ENCODE assay signal across 21 mouse cellular contexts in the genomic region with DNA sequence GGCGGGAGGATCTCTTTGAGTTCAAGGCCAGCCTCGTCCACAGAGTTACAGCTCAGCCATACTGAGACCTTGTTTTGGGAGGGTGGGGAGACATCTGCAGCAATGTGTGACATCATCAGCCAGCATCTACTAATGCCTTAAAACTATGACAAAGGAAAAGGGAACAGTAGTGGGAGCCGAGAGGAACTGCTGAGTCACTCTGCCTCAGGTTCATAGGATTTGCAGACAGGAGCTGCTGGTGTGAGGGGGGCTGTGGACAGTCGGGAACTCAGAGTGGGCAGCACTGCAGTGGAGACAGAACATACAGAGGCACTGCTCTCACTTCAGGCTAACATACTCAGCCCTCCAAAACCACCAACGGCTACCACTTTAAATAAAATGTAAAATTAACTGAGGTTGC.
DNase-seq lines count a peak whose midpoint lies in the region; ATAC-seq and TF ChIP-seq lines count a peak whose summit lies in the region.
"Had no signal": no experiment of that assay in that cellular context is flagged by ENCODE, and none has a peak within 500 bp of the region (broad histone marks: within the 10 kb centered on the region; RNA-seq: fewer than 3 reads in every experiment).

No protein-coding gene starts in this region.

- no peak for TF ChIP-seq CTCF in bone marrow macrophage, adult 2 months (IDR thresholded peaks at IDR 0.05; ENCODE audit: low read depth, low read length)

- H3K4me1 ChIP-seq in bone marrow macrophage, adult 2 months (ENCODE audit: control insufficient read depth, insufficient read depth, low read length): peaks cover 11% of the 10 kb centered on the region
- H3K4me1 ChIP-seq in hindbrain, embryonic 11.5 days (replicated peaks; ENCODE audit: control insufficient read depth, insufficient read depth, low read length): no peaks in the 10 kb centered on the region
- no peaks in the 10 kb centered on the region for H3K4me1 ChIP-seq in forebrain, embryonic 15.5 days
- H3K4me1 ChIP-seq: forebrain, embryonic 12.5 days; hindbrain, embryonic 12.5 days had no signal

- H3K4me2 ChIP-seq in hindbrain, embryonic 11.5 days (replicated peaks; ENCODE audit: low read depth, low read length): no peak overlapping the region
- H3K4me2 ChIP-seq in forebrain, embryonic 15.5 days (replicated peaks): no peak overlapping the region
- H3K4me2 ChIP-seq: embryonic facial prominence, embryonic 13.5 days; forebrain, embryonic 12.5 days; hindbrain, embryonic 12.5 days had no signal

- ATAC-seq in hematopoietic stem cell, adult 5-6 weeks (replicated peaks in 1 of 2; ENCODE audit: insufficient read depth in 1 of 2, low FRiP score in 2 of 2, low TSS enrichment in 1 of 2, low read depth in 1 of 2, poor library complexity in 2 of 2, severe bottlenecking in 2 of 2): peak; percentile 36 to 58; a peak in 3 of 4 replicates
- no peak for ATAC-seq in hindbrain, embryonic 11.5 days (ENCODE audit: low FRiP score)
- no peak for ATAC-seq in forebrain, embryonic 15.5 days (replicated peaks)
- ATAC-seq: hindbrain, embryonic 16.5 days; inflammation-experienced regulatory T-cells, adult 6 months; intestine, postnatal 0 days had no signal

- H3K9me3 ChIP-seq in hindbrain, embryonic 11.5 days (ENCODE audit: control insufficient read depth, low read length): no peaks in the 10 kb centered on the region
- no peaks in the 10 kb centered on the region for H3K9me3 ChIP-seq in forebrain, embryonic 15.5 days
- H3K9me3 ChIP-seq: forebrain, embryonic 12.5 days; hindbrain, embryonic 12.5 days had no signal

- H3K27ac ChIP-seq in bone marrow macrophage, adult 2 months (ENCODE audit: insufficient read depth, low read depth, low read length): peak overlapping the region; percentile 40
- H3K27ac ChIP-seq in hindbrain, embryonic 11.5 days (ENCODE audit: low read depth, low read length): no peak overlapping the region
- no peak overlapping the region for H3K27ac ChIP-seq in forebrain, embryonic 15.5 days (replicated peaks)
- H3K27ac ChIP-seq: embryonic facial prominence, embryonic 13.5 days; forebrain, embryonic 12.5 days; hindbrain, embryonic 12.5 days had no signal

- TF ChIP-seq POLR2A in bone marrow macrophage, adult 2 months (IDR thresholded peaks at IDR 0.05; ENCODE audit: borderline replicate concordance, low read depth, low read length): no peak

- H3K9ac ChIP-seq in hindbrain, embryonic 11.5 days (ENCODE audit: low read depth, low read length): no peak overlapping the region
- H3K9ac ChIP-seq in forebrain, embryonic 15.5 days (replicated peaks): no peak overlapping the region
- H3K9ac ChIP-seq: embryonic facial prominence, embryonic 13.5 days; forebrain, embryonic 12.5 days; hindbrain, embryonic 12.5 days had no signal

- WGBS in hindbrain, embryonic 11.5 days: 98% methylated on average over 5 of the region's 5 CpGs
- WGBS in forebrain, embryonic 15.5 days: 96% methylated on average over 5 of the region's 5 CpGs

- no peaks in the 10 kb centered on the region for H3K27me3 ChIP-seq in hindbrain, embryonic 11.5 days (ENCODE audit: control insufficient read depth, insufficient read depth, low read length)
- no peaks in the 10 kb centered on the region for H3K27me3 ChIP-seq in forebrain, embryonic 15.5 days
- H3K27me3 ChIP-seq: embryonic facial prominence, embryonic 13.5 days; forebrain, embryonic 12.5 days; hindbrain, embryonic 12.5 days had no signal

- H3K36me3 ChIP-seq in hindbrain, embryonic 11.5 days (ENCODE audit: control insufficient read depth, insufficient read depth, low read length): no peaks in the 10 kb centered on the region
- no peaks in the 10 kb centered on the region for H3K36me3 ChIP-seq in forebrain, embryonic 15.5 days
- H3K36me3 ChIP-seq: forebrain, embryonic 12.5 days; hindbrain, embryonic 12.5 days had no signal

- H3K4me3 ChIP-seq in bone marrow macrophage, adult 2 months (ENCODE audit: insufficient read depth, low read length): no peak overlapping the region
- H3K4me3 ChIP-seq in hindbrain, embryonic 11.5 days (ENCODE audit: low read depth, low read length): no peak overlapping the region
- no peak overlapping the region for H3K4me3 ChIP-seq in forebrain, embryonic 15.5 days
- H3K4me3 ChIP-seq: embryonic facial prominence, embryonic 13.5 days; forebrain, embryonic 12.5 days; hindbrain, embryonic 12.5 days had no signal

- DNase-seq in 416B (ENCODE audit: low read depth): peak; percentile 35
- DNase-seq in ES-CJ7 (ENCODE audit: low read depth, low spot score): peak; percentile 44
- DNase-seq in hindbrain, embryonic 11.5 days (ENCODE audit: low spot score): no peak
- DNase-seq in thymus, postnatal 36 days: no peak
- DNase-seq: adrenal gland, adult 8-10 months; adrenal gland, postnatal 36 days; cerebellum, adult 11-12 months; cerebellum, adult 9-10 months; cerebellum, postnatal 25 days; gastrocnemius, postnatal 10 days; heart, postnatal 10 days; kidney, adult 8-10 months had no signal

Comparison
In these comparisons a context has a peak if more than half of its experiments do, and no peak if none do; other contexts are left out.
1. DNase-seq: peak in 416B (single experiment) and ES-CJ7 (single experiment); none in hindbrain, embryonic 11.5 days (single experiment) and thymus, postnatal 36 days (0 of 2).
2. ATAC-seq: peak in hematopoietic stem cell, adult 5-6 weeks (2 of 2); none in hindbrain, embryonic 11.5 days (single experiment) and forebrain, embryonic 15.5 days (single experiment).